Mouse (Mus musculus) ES-Bruce4 (cell line): Measurements from ENCODE around the gene Vdac1.

ENCODE experiments used
- CTCF ChIP-seq: IDR thresholded peaks from one replicate; pipeline ENCODE4 v1.8.1; 2011; ENCODE audit warnings: low read depth, low read length
- POLR2A ChIP-seq: IDR thresholded peaks from one replicate; pipeline ENCODE4 v1.8.1; 2011; ENCODE audit warnings: low read length; ENCODE audit not compliant: insufficient read depth

DNA sequence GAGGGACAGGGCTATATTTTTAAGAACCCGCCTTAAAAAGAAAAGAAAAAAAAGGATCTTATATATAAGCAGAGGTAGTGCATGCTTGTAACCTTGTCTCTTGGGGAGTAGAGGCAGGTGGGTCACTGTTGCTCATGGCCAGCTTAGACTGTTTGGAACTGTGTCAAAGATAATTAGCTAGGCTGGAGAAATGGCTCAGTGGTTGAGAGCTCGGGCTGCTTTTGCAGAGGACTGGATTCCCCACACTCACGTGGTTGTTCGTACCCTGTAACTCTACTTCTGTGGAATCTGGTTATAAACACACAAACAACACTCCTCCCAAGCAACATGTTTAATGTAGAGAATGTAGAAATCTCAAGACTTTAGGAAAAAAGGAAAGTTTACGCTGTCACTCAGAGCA is 43.5 kb downstream of the Vdac1 start:
- TF ChIP-seq CTCF (no peak), POLR2A (no peak)
